Mouse (Mus musculus) G1E (cell line): ENCODE measurements at regions not wholly inside any gene's neighbourhood (a gene's known extent, or its start where the extent isn't known, plus 50 kb on each side); places are given as distances from the start of the nearest gene placed in this dataset.

ENCODE experiments used
- ATAC-seq: 2 replicates; pipeline ENCODE4 v1.8.0; 2016; ENCODE audit warnings: mild to moderate bottlenecking; ENCODE audit not compliant: insufficient number of reproducible peaks, poor library complexity, low FRiP score, severe bottlenecking; ENCODE audit errors: extremely low read depth
- DNase-seq: peaks from one replicate; pipeline ENCODE4 v3.0.0; 2012; ENCODE audit warnings: low spot score
- H3K27me3 ChIP-seq: 2 replicates; pipeline ENCODE4 v1.6.1; 2012; ENCODE audit warnings: mild to moderate bottlenecking, low read length, inconsistent platforms; ENCODE audit not compliant: insufficient read depth
- H3K36me3 ChIP-seq: replicated peaks from 2 replicates; pipeline ENCODE3; 2012; ENCODE audit warnings: mild to moderate bottlenecking, inconsistent platforms
- H3K4me1 ChIP-seq: 2 replicates; pipeline ENCODE4 v1.6.1; 2012; ENCODE audit warnings: low read depth, low read length, inconsistent platforms, mixed read lengths; ENCODE audit not compliant: insufficient read depth
- H3K4me3 ChIP-seq: 2 replicates; pipeline ENCODE4 v1.5.1; 2012; ENCODE audit warnings: low read depth, mild to moderate bottlenecking, inconsistent platforms, low read length, moderate library complexity, mixed read lengths
- H3K9me3 ChIP-seq: replicated peaks from 2 replicates; pipeline ENCODE4 v1.6.1; 2012; ENCODE audit warnings: inconsistent platforms
- CTCF ChIP-seq: IDR thresholded peaks from 2 replicates; pipeline ENCODE4 v1.5.1; 2012; ENCODE audit warnings: low read depth, low read length, inconsistent platforms, mixed read lengths
- GATA1 ChIP-seq: IDR thresholded peaks from 2 replicates; pipeline ENCODE4 v1.6.1; 2012; ENCODE audit warnings: borderline replicate concordance, low read length, inconsistent platforms, mixed read lengths
- GATA2 ChIP-seq: IDR thresholded peaks from 2 replicates; pipeline ENCODE4 v1.6.1; 2012; ENCODE audit warnings: low read depth, low read length, inconsistent platforms, borderline replicate concordance
- POLR2AphosphoS5 ChIP-seq: IDR thresholded peaks from 2 replicates; pipeline ENCODE4 v1.6.1; 2012; ENCODE audit warnings: low read depth, low read length, inconsistent platforms; ENCODE audit not compliant: insufficient replicate concordance
- TAL1 ChIP-seq: conservative IDR thresholded peaks from 2 replicates; pipeline ENCODE4 v1.6.1; 2012; ENCODE audit warnings: low read depth, low read length, inconsistent platforms, mixed read lengths

- H3K36me3 ChIP-seq: no peaks in the 10 kb centered on the region
- H3K27me3 ChIP-seq: peaks cover 27% of the 10 kb centered on the region
- no peak overlapping the region for H3K4me3 ChIP-seq
- no peak for DNase-seq
- H3K4me1 ChIP-seq: peaks cover 11% of the 10 kb centered on the region
- ATAC-seq: no peak
- H3K9me3 ChIP-seq: no peaks in the 10 kb centered on the region
- no peak for TF ChIP-seq GATA1
- TF ChIP-seq GATA2: no peak
- TF ChIP-seq CTCF: no peak
- TF ChIP-seq POLR2AphosphoS5: no peak
- no peak for TF ChIP-seq TAL1
These were observed 50.6 kb upstream of the Fam180a start for GRCm38 (mm10) chr6:35376526-35376925.
